Mouse (Mus musculus) neural tube, embryonic 11.5 days (tissue): ENCODE measurements around the gene Tmem145. TPM values are rescaled to one million over a fixed set of nuclear protein-coding genes. Genes with fewer than 3 reads are reported as not detected.

Source experiments
- ATAC-seq: fragments of 200-750 bp; cut with Nextera tagmentation; 2 replicates; pipeline ENCODE4 v1.8.0; 2017; ENCODE audit warnings: moderate number of reproducible peaks, mild to moderate bottlenecking, moderate TSS enrichment, moderate library complexity; ENCODE audit not compliant: insufficient read depth, low FRiP score, low TSS enrichment
- DNase-seq: peaks from one replicate; pipeline ENCODE4 v3.0.0-alpha.2; 2015; ENCODE audit warnings: low spot score
- H3K27ac ChIP-seq: fragments of 300-500 bp; sonication (generic); 2 replicates; pipeline ENCODE4 v1.5.1; 2014; ENCODE audit warnings: low read depth, mild to moderate bottlenecking, low read length
- H3K27me3 ChIP-seq: fragments of 300-500 bp; sonication (generic); 2 replicates; pipeline ENCODE4 v1.6.1; 2014; ENCODE audit warnings: mild to moderate bottlenecking, low read length, mixed read lengths; ENCODE audit not compliant: control insufficient read depth, insufficient read depth
- H3K36me3 ChIP-seq: fragments of 300-500 bp; sonication (generic); 2 replicates; pipeline ENCODE4 v1.6.1; 2014; ENCODE audit warnings: mild to moderate bottlenecking, low read length, moderate library complexity, mixed read lengths; ENCODE audit not compliant: control insufficient read depth, insufficient read depth
- H3K4me1 ChIP-seq: fragments of 300-500 bp; sonication (generic); 2 replicates; pipeline ENCODE4 v1.6.1; 2014; ENCODE audit warnings: low read length, mixed read lengths; ENCODE audit not compliant: control insufficient read depth, insufficient read depth
- H3K4me2 ChIP-seq: fragments of 300-500 bp; sonication (generic); 2 replicates; pipeline ENCODE4 v1.6.1; 2014; ENCODE audit warnings: low read depth, mild to moderate bottlenecking, moderate library complexity
- H3K4me3 ChIP-seq: fragments of 300-500 bp; sonication (generic); 2 replicates; pipeline ENCODE4 v1.5.1; 2014; ENCODE audit warnings: low read depth, low read length
- H3K9ac ChIP-seq: fragments of 300-500 bp; sonication (generic); 2 replicates; pipeline ENCODE4 v1.6.1; 2014; ENCODE audit warnings: mild to moderate bottlenecking, low read length
- H3K9me3 ChIP-seq: fragments of 300-500 bp; sonication (generic); 2 replicates; pipeline ENCODE4 v1.6.1; 2016; ENCODE audit warnings: low read length; ENCODE audit not compliant: control insufficient read depth
- WGBS: fragments of 180-500 bp; shearing (Covaris S2); extraction: QIAGEN DNeasy Blood & Tissue Kit; methylation state at CpG from one replicate; pipeline ENCODE4 v1.1.7; 2014; 5-methylcytosine and 5-hydroxymethylcytosine counted together
- polyA plus RNA-seq: library from polyadenylated mRNA; unstranded; fragments of >200 nt; fragmentation: Nextera tagmentation; extraction: Ambion mirVana; gene quantifications from 2 replicates; pipeline ENCODE4 v1.2.1, GENCODE M21; 2014

Tmem145 gene
- polyA plus RNA-seq, 1 experiment from 2014 or later: 10.2 TPM

DNA sequence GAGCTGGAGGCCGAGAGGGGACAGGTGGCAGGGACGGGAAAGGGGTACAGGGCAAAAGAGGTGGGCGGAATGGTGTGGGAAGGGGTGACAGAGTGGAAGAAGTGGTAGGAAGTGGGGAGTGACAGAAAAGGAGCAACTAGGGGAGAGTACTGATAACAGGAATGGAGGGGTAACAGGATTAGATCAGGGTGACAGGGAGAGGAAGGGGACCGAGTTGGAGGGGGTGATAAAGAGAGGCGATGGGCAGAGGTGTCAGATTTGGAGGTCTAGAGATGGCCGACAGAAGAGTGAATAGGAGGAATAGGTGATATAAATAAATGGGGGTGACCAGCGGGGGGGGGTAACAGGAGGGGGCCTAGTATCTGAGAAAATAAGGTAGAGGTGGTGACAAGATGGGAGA is 37.3 kb upstream of the Tmem145 start:
- Histone ChIP-seq H3K36me3 (no peaks in the 10 kb centered on the region; the same call in 1 of the 2 replicates), H3K4me2 (peak overlapping the region; percentile 66), H3K27ac (peak overlapping the region; percentile 58), H3K9ac (peak overlapping the region; percentile 60), H3K9me3 (no peaks in the 10 kb centered on the region), H3K27me3 (no peaks in the 10 kb centered on the region), H3K4me3 (peak overlapping the region; percentile 65), H3K4me1 (peaks cover 6% of the 10 kb centered on the region; the same call in 1 of the 2 replicates)
- ATAC-seq: no peak
- WGBS: 6% methylated on average over 7 of the region's 7 CpGs
- DNase-seq: no peak

DNA sequence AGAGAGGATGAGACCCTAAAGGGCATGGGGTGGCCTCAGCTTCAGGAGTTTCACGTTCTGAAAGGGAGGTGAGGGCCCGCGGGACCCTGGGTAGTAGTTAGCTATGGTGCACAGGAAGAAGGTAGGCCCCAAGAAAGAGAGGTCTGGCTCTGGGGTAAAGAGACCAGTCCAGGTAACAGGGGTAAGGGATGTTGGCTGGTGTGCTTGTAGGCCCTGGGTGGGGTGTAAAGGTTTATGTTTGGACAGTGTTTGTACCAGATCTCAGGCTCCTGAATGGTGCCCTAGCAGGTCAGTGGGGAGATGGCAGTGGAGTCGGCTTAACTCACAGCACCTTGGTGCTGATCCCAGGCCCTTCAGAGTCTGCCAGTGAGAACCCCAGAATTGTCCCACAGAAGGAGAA is 36.9 kb upstream of the Tmem145 start:
- Histone ChIP-seq H3K9me3 (no peaks in the 10 kb centered on the region), H3K4me2 (peak overlapping the region; percentile 66), H3K4me3 (peak overlapping the region; percentile 65), H3K27ac (no peak overlapping the region), H3K4me1 (peaks cover 6% of the 10 kb centered on the region; the same call in 1 of the 2 replicates), H3K36me3 (no peaks in the 10 kb centered on the region; the same call in 1 of the 2 replicates), H3K27me3 (no peaks in the 10 kb centered on the region), H3K9ac (peak overlapping the region; percentile 60)
- DNase-seq: no peak
- ATAC-seq: no peak
- WGBS: 55% methylated on average over 4 of the region's 4 CpGs

DNA sequence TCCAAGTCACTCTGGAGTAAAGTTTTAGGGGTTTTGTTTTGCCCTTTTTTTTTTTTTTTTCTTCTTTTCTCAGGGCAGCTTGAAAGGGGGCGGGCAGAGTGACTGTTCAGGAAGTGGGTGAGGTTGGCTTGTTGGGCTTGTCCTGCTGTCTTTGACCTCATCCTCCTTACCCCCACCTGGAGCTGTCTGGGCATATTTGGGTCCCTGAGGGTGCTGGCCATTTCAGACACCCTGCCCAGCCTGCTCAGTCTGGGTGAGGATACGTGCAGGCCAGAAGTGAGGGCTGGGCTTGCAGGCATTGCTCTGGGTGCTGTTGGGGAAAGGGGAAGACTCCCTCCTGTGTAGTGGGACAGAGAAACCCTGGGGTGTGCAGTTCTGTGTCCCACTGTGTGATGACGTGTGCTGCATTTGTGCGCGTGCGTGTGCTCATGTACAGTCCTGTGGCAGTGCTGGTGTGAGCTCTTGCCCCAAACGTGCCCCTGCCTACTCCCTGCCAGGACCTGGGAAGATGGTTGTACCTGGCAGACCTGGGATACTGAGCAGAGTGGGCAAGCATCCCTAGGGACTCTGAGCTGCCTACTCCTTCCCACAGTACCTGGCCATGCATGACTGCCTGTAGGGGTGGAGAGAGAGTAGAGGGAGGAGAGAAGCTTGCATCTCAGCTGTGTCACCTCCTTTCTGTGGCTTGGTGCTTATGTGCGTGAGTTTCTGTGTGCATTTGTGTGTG is 36.2 kb upstream of the Tmem145 start:
- Histone ChIP-seq H3K9me3 (no peaks in the 10 kb centered on the region), H3K9ac (no peak overlapping the region; the same call in 1 of the 2 replicates), H3K4me1 (peaks cover 6% of the 10 kb centered on the region; the same call in 1 of the 2 replicates), H3K4me2 (peak overlapping the region; percentile 16; the same call in 1 of the 2 replicates), H3K36me3 (no peaks in the 10 kb centered on the region; the same call in 1 of the 2 replicates), H3K27me3 (no peaks in the 10 kb centered on the region), H3K27ac (no peak overlapping the region), H3K4me3 (no peak overlapping the region)
- WGBS: 87% methylated on average over 8 of the region's 8 CpGs
- no peak for ATAC-seq
- no peak for DNase-seq

DNA sequence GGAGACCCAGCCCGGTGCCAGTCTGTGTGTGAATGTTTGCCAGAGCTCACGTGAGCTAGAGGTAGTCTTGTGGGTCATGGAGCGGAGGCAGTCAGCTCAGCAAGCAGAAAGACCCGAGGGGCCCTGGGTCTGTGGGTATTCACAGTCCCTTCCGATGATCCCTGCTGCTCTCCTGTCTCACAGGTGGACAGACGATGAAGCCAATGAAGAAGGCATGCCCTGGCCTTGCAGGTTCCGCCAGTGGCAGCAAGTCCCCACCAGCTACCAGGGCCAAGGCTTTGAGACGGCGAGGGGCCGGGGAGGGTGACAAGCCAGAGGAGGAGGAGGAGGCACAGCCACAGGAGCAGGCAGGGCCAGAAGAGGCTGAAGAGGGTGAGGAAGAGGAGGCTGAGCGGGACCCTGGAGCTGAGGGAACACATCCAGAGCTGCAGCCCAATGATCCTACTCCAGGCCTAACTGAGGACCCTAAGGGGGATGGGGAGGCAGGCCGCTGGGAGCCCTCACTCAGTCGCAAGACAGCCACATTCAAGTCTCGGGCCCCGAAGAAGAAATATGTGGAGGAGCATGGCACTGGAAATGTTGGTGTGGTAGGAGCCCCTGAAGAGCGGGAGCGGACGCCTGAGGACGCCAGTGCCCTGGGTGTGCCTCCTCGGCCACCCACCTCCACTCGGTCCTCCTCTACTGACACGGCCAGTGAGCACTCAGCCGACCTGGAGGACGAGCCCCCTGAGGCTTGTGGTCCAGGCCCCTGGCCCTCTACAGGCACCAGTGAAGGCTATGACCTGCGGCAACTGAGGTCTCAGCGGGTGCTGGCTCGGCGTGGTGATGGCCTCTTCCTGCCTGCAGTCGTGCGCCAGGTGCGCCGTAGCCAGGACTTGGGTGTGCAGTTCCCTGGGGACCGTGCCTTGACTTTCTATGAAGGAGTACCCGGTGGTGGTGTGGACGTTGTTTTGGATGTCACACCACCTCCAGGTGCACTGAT is 35.0 kb upstream of the Tmem145 start:
- H3K9me3 ChIP-seq: no peaks in the 10 kb centered on the region
- no peaks in the 10 kb centered on the region for H3K27me3 ChIP-seq
- no peak overlapping the region for H3K9ac ChIP-seq
- H3K4me1 ChIP-seq: peaks cover 10% of the 10 kb centered on the region; the same call in 1 of the 2 replicates
- H3K4me2 ChIP-seq: no peak overlapping the region
- no peak overlapping the region for H3K27ac ChIP-seq
- 92% methylated on average over 35 of the region's 35 CpGs for WGBS
- ATAC-seq: no peak
- no peak for DNase-seq
- H3K36me3 ChIP-seq: no peaks in the 10 kb centered on the region; the same call in 1 of the 2 replicates
- no peak overlapping the region for H3K4me3 ChIP-seq

DNA sequence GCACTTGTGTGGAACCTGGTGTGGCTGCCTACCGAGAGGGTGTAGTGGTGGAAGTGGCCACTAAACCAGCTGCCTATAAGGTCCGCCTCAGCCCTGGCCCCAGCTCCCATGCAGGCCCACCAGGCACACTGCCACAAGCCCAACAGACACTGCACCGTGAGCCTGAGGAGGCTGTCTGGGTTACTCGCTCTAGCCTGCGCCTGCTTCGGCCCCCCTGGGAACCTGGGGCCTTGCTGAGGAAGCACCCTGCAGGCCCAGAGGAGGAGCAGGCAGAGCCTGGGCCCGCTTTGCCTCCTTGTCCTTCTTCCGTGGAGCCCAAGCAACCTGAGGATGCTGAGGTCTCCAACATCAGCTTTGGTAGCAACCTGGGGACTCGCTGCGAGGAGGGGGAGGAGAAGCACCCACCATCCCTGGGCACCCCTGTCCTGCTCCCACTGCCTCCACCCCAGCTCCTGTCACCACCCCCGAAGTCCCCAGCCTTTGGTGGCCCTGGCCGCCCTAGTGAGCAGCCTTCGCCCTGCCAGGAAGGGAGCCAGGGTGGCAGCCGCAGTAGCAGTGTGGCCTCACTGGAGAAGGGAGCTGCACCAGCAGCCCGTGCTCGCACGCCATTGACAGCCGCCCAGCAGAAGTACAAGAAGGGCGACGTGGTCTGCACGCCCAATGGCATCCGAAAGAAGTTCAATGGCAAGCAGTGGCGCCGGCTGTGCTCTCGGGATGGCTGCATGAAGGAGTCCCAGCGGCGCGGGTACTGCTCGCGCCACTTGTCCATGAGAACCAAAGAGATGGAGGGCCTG is 34.1 kb upstream of the Tmem145 start:
- peaks cover 11% of the 10 kb centered on the region; the same call in 1 of the 2 replicates for H3K4me1 ChIP-seq
- no peaks in the 10 kb centered on the region; the same call in 1 of the 2 replicates for H3K36me3 ChIP-seq
- no peaks in the 10 kb centered on the region for H3K27me3 ChIP-seq
- no peaks in the 10 kb centered on the region for H3K9me3 ChIP-seq
- H3K9ac ChIP-seq: no peak overlapping the region
- no peak overlapping the region for H3K4me2 ChIP-seq
- 91% methylated on average over 30 of the region's 30 CpGs for WGBS
- H3K27ac ChIP-seq: no peak overlapping the region
- no peak overlapping the region for H3K4me3 ChIP-seq
- DNase-seq: no peak
- ATAC-seq: no peak

DNA sequence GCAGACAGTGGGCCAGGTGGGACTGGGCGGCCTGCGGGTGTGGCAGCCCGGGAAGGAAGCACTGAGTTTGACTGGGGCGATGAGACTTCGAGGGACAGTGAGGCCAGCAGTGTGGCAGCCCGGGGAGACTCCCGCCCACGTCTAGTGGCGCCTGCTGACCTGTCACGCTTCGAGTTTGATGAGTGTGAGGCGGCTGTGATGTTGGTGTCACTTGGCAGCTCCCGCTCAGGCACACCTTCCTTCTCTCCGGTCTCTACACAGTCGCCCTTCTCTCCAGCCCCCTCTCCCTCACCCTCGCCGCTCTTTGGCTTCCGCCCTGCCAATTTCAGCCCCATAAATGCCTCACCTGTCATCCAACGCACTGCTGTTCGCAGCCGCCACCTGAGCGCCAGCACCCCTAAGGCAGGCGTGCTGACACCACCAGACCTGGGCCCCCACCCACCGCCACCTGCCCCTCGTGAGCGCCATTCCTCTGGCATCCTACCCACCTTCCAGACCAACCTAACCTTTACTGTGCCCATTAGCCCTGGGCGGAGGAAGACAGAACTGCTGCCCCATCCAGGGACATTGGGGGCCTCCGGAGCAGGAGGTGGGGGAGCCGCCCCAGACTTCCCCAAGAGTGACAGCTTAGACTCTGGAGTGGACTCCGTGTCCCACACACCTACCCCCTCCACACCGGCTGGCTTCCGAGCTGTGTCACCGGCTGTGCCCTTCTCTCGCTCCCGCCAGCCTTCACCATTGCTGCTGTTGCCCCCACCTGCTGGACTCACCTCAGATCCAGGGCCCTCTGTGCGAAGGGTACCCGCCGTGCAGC is 33.3 kb upstream of the Tmem145 start:
- no peaks in the 10 kb centered on the region for H3K9me3 ChIP-seq
- DNase-seq (no peak), ATAC-seq (no peak)
- peaks cover 13% of the 10 kb centered on the region; the same call in 1 of the 2 replicates for H3K4me1 ChIP-seq
- no peaks in the 10 kb centered on the region for H3K27me3 ChIP-seq
- WGBS: 88% methylated on average over 36 of the region's 38 CpGs
- H3K36me3 ChIP-seq: no peaks in the 10 kb centered on the region; the same call in 1 of the 2 replicates
- H3K4me2 ChIP-seq: no peak overlapping the region
- H3K4me3 ChIP-seq: no peak overlapping the region
- no peak overlapping the region for H3K9ac ChIP-seq
- no peak overlapping the region for H3K27ac ChIP-seq

DNA sequence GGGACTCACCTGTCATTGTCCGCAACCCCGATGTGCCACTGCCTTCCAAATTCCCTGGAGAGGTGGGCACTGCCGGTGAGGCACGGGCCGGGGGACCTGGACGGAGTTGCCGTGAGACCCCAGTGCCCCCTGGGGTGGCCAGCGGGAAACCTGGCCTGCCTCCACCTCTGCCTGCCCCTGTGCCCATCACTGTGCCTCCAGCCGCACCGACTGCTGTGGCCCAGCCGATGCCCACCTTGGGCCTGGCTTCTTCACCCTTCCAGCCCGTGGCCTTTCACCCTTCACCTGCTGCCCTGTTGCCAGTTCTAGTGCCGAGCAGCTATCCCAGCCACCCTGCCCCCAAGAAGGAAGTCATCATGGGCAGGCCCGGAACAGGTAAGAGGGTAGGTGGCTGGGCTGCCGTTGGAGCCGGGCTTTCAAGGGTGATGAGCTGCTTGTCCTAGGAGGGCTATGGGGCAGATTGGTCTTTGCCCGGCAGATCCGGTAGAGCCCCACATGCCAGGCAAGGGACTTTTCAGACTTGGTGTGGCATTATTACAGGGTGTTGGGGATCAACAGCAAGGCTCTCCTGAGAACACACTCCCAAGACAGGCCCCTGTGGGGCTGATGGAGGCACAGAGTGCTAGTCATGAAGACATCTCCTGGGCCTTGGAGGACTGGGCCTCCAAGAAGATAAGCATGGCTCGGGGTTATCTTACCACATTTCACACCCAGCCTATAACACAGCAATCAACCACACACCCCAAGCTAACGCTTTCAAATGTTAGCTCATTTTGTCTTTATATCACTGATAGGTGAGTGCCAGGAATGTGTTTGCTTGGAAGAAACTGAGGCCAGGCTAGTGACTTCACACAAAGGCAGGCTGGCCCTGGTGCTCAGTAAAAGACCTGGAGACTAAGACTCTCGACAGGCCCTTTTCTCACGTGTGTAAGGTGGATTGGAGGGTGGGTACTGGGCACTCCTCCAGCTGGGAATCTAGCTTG is 32.4 kb upstream of the Tmem145 start:
- Histone ChIP-seq H3K4me1 (peaks cover 16% of the 10 kb centered on the region; the same call in 1 of the 2 replicates), H3K36me3 (no peaks in the 10 kb centered on the region; the same call in 1 of the 2 replicates), H3K9me3 (no peaks in the 10 kb centered on the region), H3K4me3 (no peak overlapping the region), H3K4me2 (no peak overlapping the region), H3K9ac (peak overlapping the region; percentile 14; the same call in 1 of the 2 replicates), H3K27me3 (no peaks in the 10 kb centered on the region), H3K27ac (no peak overlapping the region)
- no peak for DNase-seq
- WGBS: 90% methylated on average over 22 of the region's 22 CpGs
- no peak for ATAC-seq
